10 mouse cellular contexts compared by ENCODE assay signal in the genomic region with DNA sequence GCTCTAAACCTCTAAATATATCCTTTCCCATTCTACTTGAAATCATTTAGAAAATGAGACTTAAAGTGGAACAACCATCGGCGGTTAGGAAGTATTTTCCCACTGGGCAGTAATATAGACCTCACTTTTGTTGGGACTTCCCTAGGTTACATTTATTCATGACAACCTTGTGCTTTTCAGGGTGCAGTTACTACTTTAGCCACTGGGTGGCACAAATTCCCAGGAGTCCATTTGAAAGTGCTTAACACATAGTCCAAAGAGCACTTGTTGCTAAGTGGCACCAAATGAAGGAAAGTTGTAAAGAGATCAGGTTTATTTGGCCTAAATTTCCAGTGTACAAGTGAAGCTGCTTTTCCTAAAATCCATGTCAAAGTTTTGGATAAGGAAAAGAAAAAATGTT. TPM values are rescaled to one million over a fixed set of nuclear protein-coding genes. Genes with fewer than 3 reads are reported as not detected.
DNase-seq lines count a peak whose midpoint lies in the region; ATAC-seq lines count a peak whose summit lies in the region.
"Had no signal": no experiment of that assay in that cellular context is flagged by ENCODE, and none has a peak within 500 bp of the region (broad histone marks: within the 10 kb centered on the region; RNA-seq: fewer than 3 reads in every experiment).

No protein-coding gene starts in this region.

- no peaks in the 10 kb centered on the region for H3K36me3 ChIP-seq in midbrain, embryonic 11.5 days (ENCODE audit: control insufficient read depth, insufficient read depth, low read length)
- no peaks in the 10 kb centered on the region for H3K36me3 ChIP-seq in midbrain, embryonic 16.5 days (ENCODE audit: control insufficient read depth, insufficient read depth, low read length)
- H3K36me3 ChIP-seq: heart, embryonic 13.5 days had no signal

- intact Hi-C loops in left cerebral cortex, postnatal 14 days (cut with DNase I), result no loop called here

- peaks cover 4% of the 10 kb centered on the region; the same call in 1 of the 2 replicates for H3K4me1 ChIP-seq in midbrain, embryonic 11.5 days (ENCODE audit: control insufficient read depth, insufficient read depth, low read length)
- H3K4me1 ChIP-seq in midbrain, embryonic 16.5 days (ENCODE audit: control insufficient read depth, insufficient read depth, low read length), result no peaks in the 10 kb centered on the region

- ATAC-seq in midbrain, embryonic 11.5 days (ENCODE audit: low FRiP score), result no peak
- ATAC-seq in midbrain, embryonic 16.5 days, result no peak

- H3K4me2 ChIP-seq in midbrain, embryonic 11.5 days, result no peak overlapping the region
- no peak overlapping the region for H3K4me2 ChIP-seq in midbrain, embryonic 16.5 days (ENCODE audit: low read length)
- H3K4me2 ChIP-seq: heart, embryonic 13.5 days had no signal

- DNase-seq in cerebellum, adult 11 months, result peak; percentile 10
- no peak for DNase-seq in cerebellum, adult 11-12 months
- DNase-seq in midbrain, embryonic 11.5 days (ENCODE audit: low spot score, missing footprints), result peak; percentile 93
- DNase-seq in brain, adult 2 months (ENCODE audit: low read depth, low spot score), result peak; percentile 75
- peak; percentile 30 to 62 for DNase-seq in frontal cortex, postnatal 36 days (ENCODE audit: low spot score in 2 of 2)
- peak; percentile 63 to 78 for DNase-seq in left cerebral cortex, postnatal 14 days (ENCODE audit: low spot score in 2 of 2)
- peak; percentile 76 for DNase-seq in retina, postnatal 1 day

- H3K9me3 ChIP-seq in midbrain, embryonic 11.5 days (ENCODE audit: control insufficient read depth, low read length), result no peaks in the 10 kb centered on the region
- H3K9me3 ChIP-seq in midbrain, embryonic 16.5 days (replicated peaks; ENCODE audit: control insufficient read depth, low read length, poor library complexity, severe bottlenecking), result no peaks in the 10 kb centered on the region
- H3K9me3 ChIP-seq: heart, embryonic 13.5 days had no signal

- no peak overlapping the region for H3K4me3 ChIP-seq in midbrain, embryonic 11.5 days (ENCODE audit: low read depth, low read length)
- H3K4me3 ChIP-seq in midbrain, embryonic 16.5 days (ENCODE audit: low read depth, low read length), result no peak overlapping the region
- H3K4me3 ChIP-seq: heart, embryonic 13.5 days; myocyte had no signal

- H3K27ac ChIP-seq in midbrain, embryonic 11.5 days (ENCODE audit: low read depth, low read length), result no peak overlapping the region
- H3K27ac ChIP-seq in midbrain, embryonic 16.5 days (ENCODE audit: low read length), result no peak overlapping the region
- H3K27ac ChIP-seq: heart, embryonic 13.5 days had no signal

- no peak overlapping the region for H3K9ac ChIP-seq in midbrain, embryonic 11.5 days (ENCODE audit: low read length)
- no peak overlapping the region for H3K9ac ChIP-seq in midbrain, embryonic 16.5 days (ENCODE audit: low read depth, low read length)
- H3K9ac ChIP-seq: heart, embryonic 13.5 days had no signal

- WGBS in midbrain, embryonic 11.5 days, result 53% methylated on average over 2 of the region's 2 CpGs
- 46% methylated on average over 2 of the region's 2 CpGs for WGBS in midbrain, embryonic 16.5 days

- no peaks in the 10 kb centered on the region for H3K27me3 ChIP-seq in midbrain, embryonic 11.5 days (ENCODE audit: control insufficient read depth, insufficient read depth, low read length)
- H3K27me3 ChIP-seq in midbrain, embryonic 16.5 days (ENCODE audit: control insufficient read depth, insufficient read depth, low read depth, low read length), result no peaks in the 10 kb centered on the region

RNA-seq across cellular contexts. Expression of a gene that starts 12.3 kb away (rescaled TPM):
- 29.9 and 32.6 TPM in 2 replicates for polyA plus RNA-seq in midbrain, embryonic 11.5 days (2014; fragmentation: Nextera tagmentation; extraction: Ambion mirVana)
- polyA plus RNA-seq in midbrain, embryonic 16.5 days (2015; fragmentation: Nextera tagmentation; extraction: Ambion mirVana), result 31.4 and 34.1 TPM in 2 replicates
- 10 to 100 TPM; 75.7 to 81.2 TPM for total RNA-seq in left cerebral cortex, postnatal 14 days (2021)

RNA-seq across cellular contexts. Expression of a gene that starts 12.4 kb away (rescaled TPM):
- polyA plus RNA-seq in midbrain, embryonic 11.5 days (2014; fragmentation: Nextera tagmentation; extraction: Ambion mirVana), result 33.7 and 33.9 TPM in 2 replicates
- 31.2 and 31.5 TPM in 2 replicates for polyA plus RNA-seq in midbrain, embryonic 16.5 days (2015; fragmentation: Nextera tagmentation; extraction: Ambion mirVana)
- 10 to 100 TPM; 36.0 to 36.4 TPM for total RNA-seq in left cerebral cortex, postnatal 14 days (2021)

RNA-seq across cellular contexts. Expression of a gene that starts 25.5 kb away (rescaled TPM):
- not detected in 2 replicates for polyA plus RNA-seq in midbrain, embryonic 11.5 days (2014; fragmentation: Nextera tagmentation; extraction: Ambion mirVana)
- 0.15 and 0.29 TPM in 2 replicates for polyA plus RNA-seq in midbrain, embryonic 16.5 days (2015; fragmentation: Nextera tagmentation; extraction: Ambion mirVana)
- not detected for total RNA-seq in left cerebral cortex, postnatal 14 days (2021)
- polyA plus RNA-seq: heart, embryonic 13.5 days; myocyte had no signal
